Mouse (Mus musculus): ENCODE data around the gene Il10rb. TPM values are rescaled to one million over a fixed set of nuclear protein-coding genes. Genes with fewer than 3 reads are reported as not detected.

The Il10rb gene
- polyA plus RNA-seq, 1 experiment from 2014 or later: 33.6 TPM

DNA sequence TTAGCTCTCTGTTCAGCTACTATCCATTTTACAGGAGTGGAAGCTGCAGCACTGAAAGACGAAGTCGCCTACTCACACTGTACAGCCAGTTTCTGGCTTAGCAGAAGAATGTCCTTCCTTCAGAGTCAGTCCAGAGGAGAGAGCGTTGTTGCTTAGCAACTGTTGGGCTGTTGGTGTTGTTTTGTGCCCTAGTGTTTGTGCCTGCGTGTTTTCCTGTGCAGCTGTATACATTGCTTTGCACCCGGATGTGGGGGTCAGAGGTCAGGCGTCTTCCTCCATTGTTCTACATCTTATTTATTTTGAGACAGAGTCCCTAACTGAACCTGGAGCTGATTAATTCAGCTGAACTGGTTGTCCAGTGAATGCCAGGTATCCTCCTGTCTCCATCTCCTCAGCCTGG, 60.6 kb downstream of the Il10rb start:
- peak overlapping the region; percentile 68 for H3K4me2 ChIP-seq (ENCODE audit: low read depth, low read length)
- no peaks in the 10 kb centered on the region for H3K27me3 ChIP-seq (ENCODE audit: control insufficient read depth, insufficient read depth, low read depth, low read length)
- peaks cover 24% of the 10 kb centered on the region for H3K36me3 ChIP-seq (ENCODE audit: control insufficient read depth, insufficient read depth)
- WGBS (ENCODE audit: insufficient replicate concordance): 68% methylated on average over 6 of the region's 6 CpGs
- H3K9me3 ChIP-seq (replicated peaks; ENCODE audit: control insufficient read depth, low read length): no peaks in the 10 kb centered on the region
- peaks cover 46% of the 10 kb centered on the region for H3K4me1 ChIP-seq (ENCODE audit: control insufficient read depth, low read depth, low read length)
- H3K27ac ChIP-seq (ENCODE audit: low read length): peak overlapping the region; percentile 62
- no peak for ATAC-seq (ENCODE audit: low read depth)
- H3K4me3 ChIP-seq (ENCODE audit: low read depth, low read length): peak overlapping the region; percentile 80
- H3K9ac ChIP-seq (ENCODE audit: low read depth, low read length): peak overlapping the region; percentile 92

DNA sequence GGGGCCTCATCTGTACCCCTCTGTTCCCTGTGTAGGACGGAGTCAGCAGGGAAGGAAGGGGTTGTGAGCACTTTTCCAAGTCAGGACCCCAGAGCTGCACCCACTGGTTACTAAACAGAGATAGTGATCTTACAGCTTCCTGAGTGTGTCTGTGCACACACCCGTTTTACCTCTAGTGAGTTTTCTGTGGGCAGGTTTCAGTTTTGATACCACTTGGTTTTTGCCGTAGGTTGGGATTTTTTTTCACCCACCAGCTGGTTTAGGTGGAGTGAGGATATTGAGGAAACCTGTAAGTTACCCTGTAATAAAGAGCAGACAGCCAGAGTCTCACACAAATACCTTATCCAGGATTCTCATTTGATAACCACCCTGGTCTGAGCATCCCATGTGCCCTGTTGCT, 64.5 kb downstream of the Il10rb start:
- no peak overlapping the region for H3K4me3 ChIP-seq (ENCODE audit: low read depth, low read length)
- 47% methylated on average over 3 of the region's 3 CpGs for WGBS (ENCODE audit: insufficient replicate concordance)
- no peak for ATAC-seq (ENCODE audit: low read depth)

DNA sequence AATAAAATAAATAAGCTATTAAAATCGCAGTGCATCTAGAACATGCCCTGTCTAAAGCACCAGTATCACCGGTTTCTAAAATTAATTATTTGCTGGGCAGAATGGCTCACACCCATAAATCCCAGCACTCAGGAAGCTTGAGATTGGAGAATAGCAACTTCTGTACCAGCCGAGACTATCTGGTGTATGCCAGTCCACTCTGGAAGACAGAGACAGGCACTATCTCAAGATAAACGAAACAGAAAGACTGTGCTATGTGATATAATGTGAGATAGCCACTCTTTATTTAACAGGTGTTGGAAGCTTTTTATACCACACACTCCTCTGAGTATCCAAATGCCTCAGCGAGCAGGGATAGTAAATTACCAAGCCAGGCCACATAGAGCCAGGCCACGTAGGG, 65.5 kb downstream of the Il10rb start:
- peak; percentile 35; the same call in 1 of the 2 replicates for ATAC-seq (ENCODE audit: low read depth)
- Histone ChIP-seq H3K9me3 (replicated peaks; ENCODE audit: control insufficient read depth, low read length) (no peaks in the 10 kb centered on the region), H3K4me1 (ENCODE audit: control insufficient read depth, low read depth, low read length) (peaks cover 17% of the 10 kb centered on the region), H3K4me2 (ENCODE audit: low read depth, low read length) (no peak overlapping the region), H3K27ac (ENCODE audit: low read length) (no peak overlapping the region), H3K36me3 (ENCODE audit: control insufficient read depth, insufficient read depth) (peaks cover 24% of the 10 kb centered on the region), H3K4me3 (ENCODE audit: low read depth, low read length) (no peak overlapping the region), H3K27me3 (ENCODE audit: control insufficient read depth, insufficient read depth, low read depth, low read length) (no peaks in the 10 kb centered on the region), H3K9ac (ENCODE audit: low read depth, low read length) (no peak overlapping the region)
- WGBS (ENCODE audit: insufficient replicate concordance): 47% methylated on average over 6 of the region's 6 CpGs

More for the DNA sequence above, 64.5 kb downstream of the Il10rb start:
- Histone ChIP-seq H3K27me3 (ENCODE audit: control insufficient read depth, insufficient read depth, low read depth, low read length) (no peaks in the 10 kb centered on the region), H3K36me3 (ENCODE audit: control insufficient read depth, insufficient read depth) (peaks cover 24% of the 10 kb centered on the region), H3K9ac (ENCODE audit: low read depth, low read length) (no peak overlapping the region), H3K27ac (ENCODE audit: low read length) (no peak overlapping the region), H3K4me1 (ENCODE audit: control insufficient read depth, low read depth, low read length) (peaks cover 22% of the 10 kb centered on the region), H3K4me2 (ENCODE audit: low read depth, low read length) (no peak overlapping the region), H3K9me3 (replicated peaks; ENCODE audit: control insufficient read depth, low read length) (no peaks in the 10 kb centered on the region)

Other genes starting within 250 kb of the Il10rb start
- gene Olig2, start 180.7 kb upstream of the Il10rb start, polyA plus RNA-seq (2015; fragmentation: Nextera tagmentation; extraction: Ambion mirVana): not detected in 2 replicates
- 0.05 and 0.07 TPM in 2 replicates for gene Olig1, start 136.4 kb upstream of the Il10rb start, polyA plus RNA-seq (2015; fragmentation: Nextera tagmentation; extraction: Ambion mirVana)
- 92.9 and 95.8 TPM in 2 replicates for gene Ifnar2, start 33.4 kb upstream of the Il10rb start, polyA plus RNA-seq (2015; fragmentation: Nextera tagmentation; extraction: Ambion mirVana)
- not detected in 2 replicates for gene Gm21970, start 14.4 kb upstream of the Il10rb start, polyA plus RNA-seq (2015; fragmentation: Nextera tagmentation; extraction: Ambion mirVana)
- gene Ifnar1, start 79.1 kb downstream of the Il10rb start, polyA plus RNA-seq (2015; fragmentation: Nextera tagmentation; extraction: Ambion mirVana): 21.3 and 25.0 TPM in 2 replicates
- 18.6 and 22.2 TPM in 2 replicates for gene Ifngr2, start 140.9 kb downstream of the Il10rb start, polyA plus RNA-seq (2015; fragmentation: Nextera tagmentation; extraction: Ambion mirVana)
- gene Tmem50b, start 191.6 kb downstream of the Il10rb start, polyA plus RNA-seq (2015; fragmentation: Nextera tagmentation; extraction: Ambion mirVana): 7.1 and 7.4 TPM in 2 replicates
- gene Dnajc28, start 212.9 kb downstream of the Il10rb start, polyA plus RNA-seq (2015; fragmentation: Nextera tagmentation; extraction: Ambion mirVana): 2.2 and 2.6 TPM in 2 replicates
- 52.9 and 55.6 TPM in 2 replicates for gene Gart, start 240.8 kb downstream of the Il10rb start, polyA plus RNA-seq (2015; fragmentation: Nextera tagmentation; extraction: Ambion mirVana)
- 36.9 and 39.0 TPM in 2 replicates for gene Son, start 241.3 kb downstream of the Il10rb start, polyA plus RNA-seq (2015; fragmentation: Nextera tagmentation; extraction: Ambion mirVana)

Measured in liver, embryonic 16.5 days (tissue).